Mouse (Mus musculus) cerebral cortex, adult 2 months (tissue): ENCODE results near the gene Ano10.

Experiments
- WGBS: fragments of 180-500 bp; shearing (Covaris S2); methylation state at CpG from one replicate; pipeline ENCODE4 v1.1.7; 2018; 5-methylcytosine and 5-hydroxymethylcytosine counted together

Gene Ano10

GRCm38 (mm10) chr9:122244080-122244799, 50.0 kb downstream of the Ano10 start:
- WGBS: 29% methylated on average over 4 of the region's 4 CpGs

GRCm38 (mm10) chr9:122243297-122243696, 50.9 kb downstream of the Ano10 start:
- 95% methylated on average over 1 of the region's 1 CpGs for WGBS

DNA sequence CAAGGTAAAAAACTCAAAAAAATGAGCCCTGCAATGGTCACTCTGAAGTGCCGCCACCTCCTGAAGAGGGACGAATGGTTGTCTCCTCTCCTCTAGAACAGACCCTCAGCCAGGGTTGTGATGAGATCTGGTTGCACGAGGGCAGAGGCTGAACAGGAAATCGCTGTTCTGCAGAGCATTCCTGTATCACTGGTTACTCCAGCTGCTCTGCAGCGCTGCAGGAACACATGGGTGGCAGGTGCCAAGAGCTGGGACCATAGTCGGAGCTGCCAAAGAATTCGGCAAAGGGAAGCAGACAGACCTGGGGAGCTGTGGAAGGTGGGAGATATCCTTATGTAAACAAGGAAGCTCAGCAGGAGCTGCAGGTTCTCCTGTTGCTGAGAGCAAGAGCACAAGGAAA, 51.4 kb downstream of the Ano10 start:
- WGBS: 42% methylated on average over 7 of the region's 7 CpGs

DNA sequence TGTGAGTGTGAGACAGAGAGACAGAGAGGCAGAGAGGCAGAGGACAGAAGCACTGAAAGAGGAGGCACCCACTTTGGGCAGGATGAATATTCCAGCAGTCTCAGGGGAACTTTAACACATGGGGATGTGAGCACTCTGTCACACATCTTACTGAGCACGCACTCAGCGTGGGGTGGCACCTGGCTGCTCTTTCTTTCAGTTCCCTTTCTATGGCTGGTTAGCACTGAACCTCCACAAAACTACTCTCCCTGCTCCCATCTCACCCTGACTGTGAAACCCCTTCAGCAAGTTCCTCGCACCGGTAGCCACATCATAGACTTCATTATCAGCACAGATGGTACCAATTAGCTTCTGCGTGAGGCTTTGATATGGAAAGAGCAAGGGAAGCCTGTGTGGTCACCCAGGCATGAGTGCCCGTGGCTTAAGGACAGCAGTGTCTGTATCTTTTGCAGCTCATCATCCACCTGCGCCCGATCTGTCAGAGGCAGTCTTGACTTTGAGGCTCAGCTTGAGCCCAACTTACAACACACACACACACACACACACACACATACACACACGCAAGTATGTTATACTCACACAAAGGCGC, 52.3 kb downstream of the Ano10 start:
- 77% methylated on average over 10 of the region's 10 CpGs for WGBS

GRCm38 (mm10) chr9:122240629-122241199, 53.5 kb downstream of the Ano10 start:
- 70% methylated on average over 8 of the region's 8 CpGs for WGBS

DNA sequence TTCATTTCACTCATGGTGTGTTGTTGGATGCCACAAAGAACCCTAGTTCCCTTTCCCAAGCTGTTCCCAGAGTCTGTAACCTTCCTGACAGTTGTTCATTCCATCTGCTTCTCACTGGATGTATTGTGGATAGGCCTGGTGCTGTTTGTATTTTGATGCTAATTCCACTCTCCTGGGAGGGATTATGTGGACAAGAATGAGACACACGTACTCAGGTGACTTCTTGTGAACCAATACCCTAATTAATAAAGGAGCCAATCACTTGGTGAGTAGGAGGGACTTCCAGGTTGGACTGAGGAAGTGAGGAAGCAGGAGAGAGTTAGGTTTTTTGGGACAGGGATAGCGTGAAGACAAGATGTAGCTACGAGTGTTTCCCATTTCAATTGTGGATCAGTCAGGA, 59.5 kb downstream of the Ano10 start:
- 86% methylated on average over 3 of the region's 3 CpGs for WGBS

GRCm38 (mm10) chr9:122233972-122234345, 60.3 kb downstream of the Ano10 start:
- 91% methylated on average over 7 of the region's 7 CpGs for WGBS

- WGBS: 94% methylated on average over 8 of the region's 8 CpGs
Measured at GRCm38 (mm10) chr9:122233316-122233971, 60.8 kb downstream of the Ano10 start.

DNA sequence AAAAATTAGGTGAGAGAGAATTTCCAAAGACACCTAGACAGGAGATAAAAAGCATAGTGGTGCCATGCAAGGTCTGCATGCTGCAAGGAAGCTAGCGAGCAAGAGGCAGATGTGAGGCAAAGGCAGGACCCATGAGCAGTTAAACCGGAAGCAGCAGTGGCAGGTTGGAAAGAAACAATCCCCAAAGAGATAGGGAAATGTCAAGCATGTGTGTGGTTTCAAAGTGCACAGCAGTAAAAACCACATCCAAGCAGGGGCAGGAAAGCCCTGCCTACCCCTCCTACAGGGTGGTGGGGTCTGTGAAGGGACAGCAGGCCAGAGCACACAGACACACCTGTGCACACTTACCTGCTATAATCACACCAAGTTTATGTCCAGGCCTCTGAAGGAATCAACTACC, 61.3 kb downstream of the Ano10 start:
- WGBS: 93% methylated on average over 2 of the region's 2 CpGs

DNA sequence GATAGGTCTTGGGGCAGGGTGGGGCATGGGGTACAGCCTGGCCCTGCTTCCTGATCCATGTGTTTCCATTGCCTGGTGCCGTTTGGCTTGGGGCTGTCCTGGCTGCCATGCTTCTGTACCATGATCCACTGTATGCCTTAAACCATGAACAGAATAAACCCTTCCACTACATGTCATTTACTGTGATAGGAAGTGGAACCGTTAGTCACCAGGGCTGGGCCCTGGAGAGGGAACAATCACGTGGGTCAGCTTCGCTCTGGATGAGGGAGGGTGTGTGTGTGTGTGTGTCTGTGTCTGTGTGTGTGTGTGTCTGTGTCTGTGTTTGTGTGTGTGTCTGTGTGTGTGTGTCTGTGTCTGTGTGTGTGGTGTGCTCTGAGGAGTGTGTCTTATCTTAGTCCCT, 63.5 kb downstream of the Ano10 start:
- WGBS: 75% methylated on average over 4 of the region's 4 CpGs

GRCm38 (mm10) chr9:122226419-122226818, 67.8 kb downstream of the Ano10 start:
- WGBS: 97% methylated on average over 4 of the region's 4 CpGs

DNA sequence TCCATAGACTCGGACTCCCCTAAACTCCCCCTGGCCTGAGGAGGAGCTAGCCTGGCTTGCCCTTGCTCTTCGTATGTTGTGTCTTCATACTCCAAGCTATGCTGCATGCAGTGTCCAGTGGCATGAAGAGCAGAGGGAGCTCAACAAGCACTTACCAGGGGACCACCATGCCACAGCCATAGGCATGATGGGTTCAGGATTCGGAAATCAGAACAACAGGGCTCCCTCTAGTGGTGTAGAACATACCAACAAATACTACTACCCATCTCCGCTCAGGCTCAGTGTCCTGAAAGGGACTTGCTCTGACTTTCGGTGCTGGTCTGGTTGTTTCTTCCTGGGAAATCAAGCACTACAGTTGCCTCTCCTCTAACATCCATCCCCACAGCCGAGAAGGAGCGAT, 68.9 kb downstream of the Ano10 start:
- WGBS: 52% methylated on average over 7 of the region's 7 CpGs

DNA sequence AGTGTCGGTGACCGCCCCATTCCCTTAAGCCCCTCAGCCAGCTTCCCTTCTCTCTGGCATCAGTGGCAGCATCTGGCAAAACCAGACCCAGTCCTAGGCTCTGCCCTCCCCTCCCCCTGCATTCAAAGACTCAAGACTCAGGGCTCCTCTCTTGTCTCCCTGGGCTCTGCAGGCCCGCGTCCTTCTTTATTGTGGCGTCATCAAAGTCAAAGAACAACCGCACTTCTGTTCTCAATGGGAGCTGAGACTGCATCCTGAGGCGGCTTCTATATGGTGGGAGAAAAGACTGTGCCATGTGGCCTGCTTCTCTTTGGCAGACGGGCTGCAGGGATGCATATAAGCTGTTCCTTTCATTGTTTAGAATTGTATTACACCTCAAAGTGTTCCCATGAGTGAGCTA, 71.2 kb downstream of the Ano10 start:
- 65% methylated on average over 8 of the region's 8 CpGs for WGBS

DNA sequence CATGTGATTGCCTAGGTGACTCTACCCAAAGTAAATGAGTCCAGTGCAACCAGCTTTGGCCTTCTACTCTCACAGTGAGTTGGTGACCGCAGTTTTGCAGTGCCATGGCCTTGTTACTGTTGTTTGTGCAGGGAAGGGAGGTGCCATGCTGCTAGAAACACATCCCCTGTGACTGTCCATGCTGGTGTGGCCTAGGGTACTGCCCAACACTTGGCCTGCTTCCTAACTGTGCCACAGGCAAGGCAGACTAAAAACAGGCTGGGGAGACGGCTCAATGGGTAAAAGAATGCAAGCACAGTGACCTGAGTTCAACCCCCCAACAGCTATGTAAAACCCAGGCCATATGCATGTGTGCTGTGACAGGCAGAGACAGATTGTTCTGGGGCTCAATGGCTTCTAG, 74.3 kb downstream of the Ano10 start:
- WGBS: 86% methylated on average over 2 of the region's 2 CpGs

GRCm38 (mm10) chr9:122216945-122217529, 77.2 kb downstream of the Ano10 start:
- WGBS: 92% methylated on average over 7 of the region's 7 CpGs

- 63% methylated on average over 4 of the region's 4 CpGs for WGBS
Measured at GRCm38 (mm10) chr9:122208311-122208710, 85.9 kb downstream of the Ano10 start.

DNA sequence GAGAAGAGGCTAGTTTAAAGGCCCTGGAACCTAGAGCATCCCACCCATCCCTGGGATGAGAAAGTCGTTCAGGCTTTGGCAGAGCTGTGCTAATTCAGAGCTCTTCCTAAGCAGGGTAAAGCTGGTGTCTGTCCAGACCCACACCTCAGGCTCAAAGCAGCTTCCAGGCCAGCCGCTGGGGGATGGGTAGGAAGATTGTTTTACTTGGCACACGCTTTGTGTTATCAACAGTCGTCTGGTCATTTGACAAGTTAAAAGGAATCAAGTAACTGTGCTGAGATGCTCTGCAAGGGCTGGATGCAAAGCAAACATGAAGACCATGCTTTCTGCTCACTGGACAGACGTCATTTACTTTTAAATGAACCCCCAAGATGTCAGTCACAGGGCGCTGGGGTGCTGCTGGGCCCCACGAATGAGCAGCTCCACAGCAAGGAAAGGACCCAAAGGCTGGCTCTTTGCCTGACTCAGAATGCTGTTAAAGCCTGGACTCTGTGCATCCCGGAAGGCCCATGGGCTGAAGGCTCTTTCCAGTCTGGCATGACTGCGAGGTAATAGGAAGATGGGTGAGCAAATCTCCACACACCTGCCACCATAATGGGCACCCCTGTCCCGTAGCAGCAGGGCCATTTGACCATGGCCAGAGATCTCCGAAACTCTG, 88.6 kb downstream of the Ano10 start:
- WGBS: 69% methylated on average over 11 of the region's 11 CpGs

DNA sequence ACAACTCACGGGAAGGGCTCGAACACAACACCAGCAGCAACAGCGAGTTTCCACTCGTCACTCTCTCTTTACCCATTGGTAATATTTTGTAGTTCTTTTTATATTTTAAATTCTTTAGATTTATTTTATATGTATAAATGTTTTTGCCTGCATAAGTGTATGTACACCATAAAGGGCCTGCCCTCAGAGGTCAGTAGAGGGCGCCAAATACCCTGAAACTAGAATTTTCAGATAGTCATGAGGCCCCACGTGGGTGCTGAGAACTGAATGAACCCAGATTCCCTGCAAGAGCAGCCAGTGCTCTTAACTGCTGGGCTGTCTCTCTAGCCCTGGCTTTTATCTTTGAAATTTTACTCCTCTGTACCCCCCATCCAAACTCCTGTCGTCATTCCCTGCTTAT, 89.7 kb downstream of the Ano10 start:
- 85% methylated on average over 7 of the region's 7 CpGs for WGBS

DNA sequence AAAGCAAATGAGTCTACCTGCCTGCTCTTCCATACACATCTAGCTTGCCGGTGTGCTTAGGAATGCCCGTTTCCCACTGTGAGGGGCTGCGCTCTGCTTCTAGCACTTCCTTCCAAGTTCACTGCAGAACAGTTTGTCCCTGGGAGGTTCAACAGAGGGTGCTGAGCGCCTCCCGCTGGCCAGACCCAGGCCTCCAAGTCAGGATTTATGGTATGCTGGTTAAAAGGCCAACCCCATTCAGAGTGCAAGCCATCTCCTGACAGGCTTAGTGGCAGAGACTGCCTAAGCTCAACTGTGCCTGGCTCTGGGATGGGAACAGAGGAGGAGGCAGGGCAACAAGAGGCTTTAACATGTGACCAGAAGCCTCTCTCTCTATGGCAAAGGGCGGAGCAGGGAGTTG, 95.0 kb downstream of the Ano10 start:
- WGBS: 69% methylated on average over 6 of the region's 6 CpGs

- WGBS: 92% methylated on average over 3 of the region's 3 CpGs
Measured at GRCm38 (mm10) chr9:122198621-122199020, 95.6 kb downstream of the Ano10 start.

DNA sequence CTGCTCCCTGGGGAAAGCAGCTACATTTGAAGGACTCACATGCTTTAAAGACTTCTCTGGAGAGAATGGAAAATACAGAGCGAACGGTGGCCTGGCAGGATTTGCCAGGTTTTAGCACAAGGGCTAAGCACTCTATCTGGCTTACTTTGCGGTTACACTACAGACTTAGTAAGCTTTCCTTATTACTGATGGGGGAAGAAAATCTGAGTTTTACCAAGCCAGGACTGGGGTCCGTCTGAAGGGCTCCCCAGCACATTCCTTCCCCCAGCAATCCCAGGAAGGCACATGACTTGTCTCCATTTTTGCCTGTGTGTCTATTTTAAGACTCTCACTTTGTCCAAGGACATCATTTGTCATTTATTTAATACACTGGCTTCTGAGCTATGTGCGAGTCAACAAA, 97.2 kb downstream of the Ano10 start:
- WGBS: 78% methylated on average over 5 of the region's 5 CpGs
